Mouse (Mus musculus) WW6 (cell line): ENCODE results near the gene Fam102a.

Experiments used
- DNase-seq: peaks from one replicate; pipeline ENCODE4 v3.0.0-alpha.2; 2013; ENCODE audit warnings: low read depth, low spot score

The Fam102a gene

DNA sequence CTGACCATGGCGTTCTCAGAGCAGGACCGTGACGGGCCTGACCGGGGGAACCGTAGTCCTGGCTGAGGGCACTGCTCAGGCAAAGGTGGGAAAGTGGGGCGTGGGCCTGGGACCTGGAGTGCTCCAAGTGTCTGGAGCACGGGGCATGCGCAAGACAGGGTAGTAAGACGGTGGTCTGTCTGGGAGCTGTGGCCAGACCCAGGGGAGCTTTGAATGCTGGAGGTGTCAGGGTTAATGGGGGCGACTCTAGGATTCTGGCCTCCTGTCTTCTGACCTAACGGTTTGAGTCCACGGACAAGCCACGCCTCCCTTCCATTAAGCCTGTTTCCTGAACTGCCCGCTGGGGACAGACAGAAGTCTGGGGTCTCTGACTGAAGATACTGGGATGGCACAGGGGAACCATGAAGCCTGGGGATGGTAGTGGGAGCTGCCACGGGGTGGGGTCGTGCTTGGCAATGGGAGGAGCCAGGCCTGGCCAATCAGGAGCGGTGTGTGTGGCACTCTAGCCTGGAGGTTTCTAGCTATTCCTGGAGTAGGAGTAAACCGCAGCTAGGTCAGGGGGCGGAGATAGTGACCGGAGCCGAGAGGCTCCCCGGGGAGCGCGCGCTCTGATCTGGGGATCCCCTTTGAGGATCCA is 73.1 kb downstream of the Fam102a start:
- no peak for DNase-seq

DNA sequence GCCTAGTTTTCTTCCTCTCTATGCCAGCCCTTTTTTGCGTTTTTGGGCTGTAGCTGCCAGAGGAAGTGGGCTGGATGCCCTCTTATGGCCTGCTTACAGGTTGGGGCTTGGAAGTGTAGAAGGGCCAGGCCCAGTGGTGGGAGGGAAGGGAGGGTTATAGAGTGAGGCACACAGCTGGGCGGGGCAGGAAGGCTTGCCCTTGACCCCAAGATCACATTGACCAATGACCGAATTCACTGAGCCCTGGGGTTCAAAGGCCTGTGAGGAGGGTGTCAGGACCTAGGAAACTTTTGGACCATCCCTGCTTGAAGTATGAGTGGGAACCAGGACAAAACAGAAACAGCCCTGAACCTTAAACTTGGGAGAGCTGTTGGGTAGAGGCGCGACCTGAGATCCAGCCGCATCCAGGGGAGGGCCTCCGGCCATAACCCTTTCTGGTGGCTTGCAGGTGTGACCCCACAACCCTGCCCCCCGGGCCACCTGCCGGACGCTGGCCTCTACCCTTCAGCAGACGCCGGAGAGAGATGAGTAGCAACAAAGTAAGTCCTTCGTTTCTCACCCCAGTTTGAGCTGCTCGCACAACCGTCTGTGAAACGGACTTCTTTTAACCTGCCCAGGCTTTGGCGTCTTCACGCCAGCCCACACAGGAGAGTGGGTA is 73.8 kb downstream of the Fam102a start:
- DNase-seq = no peak

DNA sequence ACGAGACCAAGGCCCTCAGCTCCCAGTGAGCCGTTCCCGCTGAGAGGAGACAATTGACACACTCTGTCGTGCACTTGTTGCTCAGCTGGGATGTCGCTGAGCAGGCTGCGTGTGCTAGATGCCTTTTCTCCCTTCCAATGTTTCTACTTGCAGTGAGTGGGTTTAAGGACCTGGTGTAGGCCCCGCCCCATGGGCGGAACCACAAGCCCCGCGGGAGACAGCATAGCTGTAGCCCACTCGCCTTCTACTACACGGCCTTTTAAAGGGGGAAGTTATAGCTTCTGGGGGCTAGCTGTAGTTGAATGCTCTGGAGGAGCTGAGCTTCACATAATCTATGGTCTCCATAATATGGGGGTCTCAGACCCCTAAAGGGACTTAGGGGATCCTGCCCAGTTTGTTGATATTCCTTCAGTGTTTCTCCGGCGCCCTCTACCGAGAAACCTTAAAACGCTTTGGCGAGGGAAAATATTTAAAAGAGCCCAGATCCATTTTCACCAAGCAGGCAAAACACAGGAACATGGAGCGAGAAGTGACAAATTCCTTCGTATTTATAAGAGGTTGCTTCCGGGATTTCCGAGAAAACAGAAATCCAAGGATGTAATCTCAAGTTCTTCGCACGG is 75.6 kb downstream of the Fam102a start:
- DNase-seq = no peak

DNA sequence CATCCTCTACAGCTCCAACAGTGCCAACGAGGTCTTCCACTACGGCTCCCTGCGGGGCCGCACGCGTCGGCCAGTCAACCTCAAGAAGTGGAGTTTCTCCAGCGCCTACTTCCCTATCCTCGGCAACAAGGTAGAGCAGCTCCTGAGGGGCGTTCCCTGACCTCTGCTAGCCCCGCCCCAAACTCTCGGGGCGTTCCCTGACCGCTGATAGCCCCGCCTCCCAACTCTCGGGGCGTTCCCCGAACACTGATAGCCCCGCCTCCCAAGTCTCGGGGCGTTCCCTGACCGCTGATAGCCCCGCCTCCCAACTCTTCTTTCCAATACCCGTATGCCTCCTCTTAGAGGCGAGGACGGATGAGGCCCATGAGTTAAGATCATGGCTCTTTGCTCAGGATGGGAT is 77.1 kb downstream of the Fam102a start:
- peak; percentile 80 for DNase-seq

DNA sequence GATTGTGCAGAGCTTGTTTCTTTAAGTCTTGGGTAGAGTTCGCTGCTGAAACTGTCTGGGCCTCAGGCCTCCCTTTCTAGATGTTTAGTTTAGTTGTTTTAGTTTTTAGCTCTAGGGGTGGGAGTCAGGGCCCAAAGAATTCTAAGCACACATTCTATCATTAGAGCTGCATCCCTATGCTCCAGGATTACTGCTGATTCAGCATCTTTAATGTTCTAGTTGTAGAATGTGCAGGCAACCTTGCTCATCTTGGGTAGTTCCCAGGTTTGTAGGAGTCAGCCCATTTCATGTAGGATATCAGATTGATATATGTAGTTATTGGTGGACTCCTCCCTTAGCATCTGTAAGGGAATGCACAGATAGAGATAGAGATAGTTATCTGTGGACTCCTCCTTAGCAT is 82.0 kb downstream of the Fam102a start:
- DNase-seq = no peak

DNA sequence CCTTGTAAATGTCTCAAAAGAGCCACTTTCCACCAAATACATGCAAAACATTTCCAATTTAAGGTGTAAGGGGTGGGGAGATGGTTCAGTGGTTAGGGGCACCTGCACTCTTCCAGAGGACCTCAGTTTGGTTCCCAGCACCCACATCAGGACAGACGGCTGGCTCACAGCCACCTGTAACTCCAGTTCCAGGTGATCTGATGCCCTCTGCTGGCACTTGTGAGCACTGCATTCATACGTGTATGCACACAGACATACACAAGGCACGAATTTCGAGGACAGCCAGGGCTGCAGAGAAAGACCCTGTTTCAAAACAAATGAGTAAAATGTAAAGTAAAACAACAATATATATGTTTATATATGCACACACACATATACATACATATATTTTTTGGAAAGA is 82.5 kb downstream of the Fam102a start:
- DNase-seq = no peak

DNA sequence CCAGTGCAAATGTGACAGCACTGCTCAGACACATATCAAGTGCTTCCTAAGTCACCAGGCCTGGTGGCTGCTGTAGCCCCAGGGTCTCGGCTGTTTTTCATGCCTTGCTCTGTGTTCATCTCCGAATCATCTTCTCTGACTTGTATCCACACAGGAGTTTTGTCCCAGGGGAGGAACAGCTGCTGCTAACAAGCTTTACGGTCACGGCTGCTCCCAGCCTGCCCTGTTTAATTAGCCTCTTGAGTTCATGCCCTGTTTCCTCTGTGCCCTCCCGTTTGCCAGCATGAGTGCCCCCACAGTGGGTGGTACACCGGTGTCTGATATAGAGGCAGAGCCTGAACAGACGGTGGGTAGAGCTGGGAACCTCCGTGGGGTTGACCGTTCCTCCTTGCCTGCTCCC is 82.9 kb downstream of the Fam102a start:
- no peak for DNase-seq
